Mouse (Mus musculus) limb, embryonic 14.5 days (tissue): ENCODE measurements at regions not wholly inside any gene's neighbourhood (a gene's known extent, or its start where the extent isn't known, plus 50 kb on each side); places are given as distances from the start of the nearest gene placed in this dataset.

Experiments used
- ATAC-seq: fragments of 200-750 bp; cut with Nextera tagmentation; 2 replicates; pipeline ENCODE4 v1.8.0; 2017; ENCODE audit warnings: low read depth, moderate number of reproducible peaks, moderate TSS enrichment; ENCODE audit not compliant: low FRiP score
- DNase-seq: peaks from one replicate; pipeline ENCODE4 v3.0.0-alpha.2; 2015; ENCODE audit warnings: low spot score
- H3K27ac ChIP-seq: fragments of 300-500 bp; sonication (generic); replicated peaks from 2 replicates; pipeline ENCODE4 v1.5.1; 2014; ENCODE audit warnings: low read depth, mild to moderate bottlenecking, low read length, moderate library complexity, mixed read lengths
- H3K27me3 ChIP-seq: fragments of 300-500 bp; sonication (generic); 2 replicates; pipeline ENCODE4 v1.6.1; 2014; ENCODE audit warnings: low read length, mixed read lengths; ENCODE audit not compliant: control insufficient read depth, insufficient read depth
- H3K36me3 ChIP-seq: fragments of 300-500 bp; sonication (generic); 2 replicates; pipeline ENCODE4 v1.6.1; 2014; ENCODE audit warnings: mild to moderate bottlenecking, low read length, moderate library complexity, mixed read lengths; ENCODE audit not compliant: control insufficient read depth, insufficient read depth
- H3K4me1 ChIP-seq: fragments of 300-500 bp; sonication (generic); 2 replicates; pipeline ENCODE4 v1.6.1; 2014; ENCODE audit warnings: antibody characterized with exemption, low read length, mixed read lengths; ENCODE audit not compliant: control insufficient read depth, insufficient read depth
- H3K4me2 ChIP-seq: fragments of 300-500 bp; sonication (generic); replicated peaks from 2 replicates; pipeline ENCODE4 v1.6.1; 2014; ENCODE audit warnings: low read depth, mild to moderate bottlenecking, low read length, moderate library complexity; ENCODE audit not compliant: severe bottlenecking
- H3K4me3 ChIP-seq: fragments of 300-500 bp; sonication (generic); replicated peaks from 2 replicates; pipeline ENCODE4 v1.5.1; 2014; ENCODE audit warnings: low read length
- H3K9ac ChIP-seq: fragments of 300-500 bp; sonication (generic); 2 replicates; pipeline ENCODE4 v1.6.1; 2014; ENCODE audit warnings: mild to moderate bottlenecking, low read depth, low read length, moderate library complexity; ENCODE audit not compliant: severe bottlenecking
- H3K9me3 ChIP-seq: fragments of 300-500 bp; sonication (generic); 2 replicates; pipeline ENCODE4 v1.6.1; 2016; ENCODE audit warnings: low read length; ENCODE audit not compliant: control insufficient read depth
- POLR2A ChIP-seq: fragments of 200-500 bp; IDR thresholded peaks from 2 replicates; pipeline ENCODE4 v1.8.0; 2012; ENCODE audit warnings: inconsistent platforms, mild to moderate bottlenecking, moderate library complexity, borderline replicate concordance; ENCODE audit not compliant: insufficient read depth, insufficient read length; ENCODE audit errors: extremely low read depth
- WGBS: fragments of 180-500 bp; shearing (Covaris S2); extraction: QIAGEN DNeasy Blood & Tissue Kit; methylation state at CpG from one replicate; pipeline ENCODE4 v1.1.7; 2014; 5-methylcytosine and 5-hydroxymethylcytosine counted together

- no peak overlapping the region for H3K4me2 ChIP-seq
- H3K9ac ChIP-seq = no peak overlapping the region
- WGBS = 70% methylated on average over 3 of the region's 3 CpGs
- ATAC-seq = no peak
- no peaks in the 10 kb centered on the region for H3K9me3 ChIP-seq
- no peak for DNase-seq
- no peaks in the 10 kb centered on the region for H3K27me3 ChIP-seq
- H3K4me1 ChIP-seq = no peaks in the 10 kb centered on the region
- H3K36me3 ChIP-seq = no peaks in the 10 kb centered on the region
- TF ChIP-seq POLR2A = no peak
- no peak overlapping the region for H3K27ac ChIP-seq
- no peak overlapping the region for H3K4me3 ChIP-seq
Measured at GRCm38 (mm10) chr3:52158788-52159260, 53.9 kb upstream of the Maml3 start.

GRCm38 (mm10) chr3:52161688-52162087 is 56.8 kb upstream of the Maml3 start:
- DNase-seq = no peak
- no peak for ATAC-seq

GRCm38 (mm10) chr3:52163990-52164389 is 59.1 kb upstream of the Maml3 start:
- H3K27me3 ChIP-seq = no peaks in the 10 kb centered on the region
- 54% methylated on average over 16 of the region's 16 CpGs for WGBS
- H3K9ac ChIP-seq = no peak overlapping the region
- ATAC-seq = peak; percentile 30; the same call in 1 of the 2 replicates
- H3K36me3 ChIP-seq = no peaks in the 10 kb centered on the region
- no peak for TF ChIP-seq POLR2A
- H3K4me2 ChIP-seq = no peak overlapping the region
- H3K4me3 ChIP-seq = no peak overlapping the region
- no peak overlapping the region for H3K27ac ChIP-seq
- DNase-seq = no peak
- no peaks in the 10 kb centered on the region for H3K4me1 ChIP-seq
- H3K9me3 ChIP-seq = no peaks in the 10 kb centered on the region

More at GRCm38 (mm10) chr3:52161688-52162087, 56.8 kb upstream of the Maml3 start:
- H3K9me3 ChIP-seq = no peaks in the 10 kb centered on the region
- no peak overlapping the region for H3K9ac ChIP-seq
- no peak overlapping the region for H3K4me3 ChIP-seq
- TF ChIP-seq POLR2A = no peak
- 52% methylated on average over 3 of the region's 3 CpGs for WGBS
- no peaks in the 10 kb centered on the region for H3K36me3 ChIP-seq
- no peaks in the 10 kb centered on the region for H3K4me1 ChIP-seq
- no peak overlapping the region for H3K4me2 ChIP-seq
- H3K27me3 ChIP-seq = no peaks in the 10 kb centered on the region
- H3K27ac ChIP-seq = no peak overlapping the region

- TF ChIP-seq POLR2A = no peak
- ATAC-seq (no peak), DNase-seq (no peak)
- Histone ChIP-seq H3K4me1 (0 out of 2 replicates have a peak, but pooled peaks cover 3% of the 10 kb centered on the region), H3K4me3 (no peak overlapping the region), H3K4me2 (no peak overlapping the region), H3K9ac (no peak overlapping the region), H3K36me3 (no peaks in the 10 kb centered on the region), H3K27me3 (no peaks in the 10 kb centered on the region; the same call in 1 of the 2 replicates), H3K9me3 (no peaks in the 10 kb centered on the region), H3K27ac (no peak overlapping the region)
- WGBS = 89% methylated on average over 7 of the region's 7 CpGs
Measured at GRCm38 (mm10) chr3:52167420-52167819, 62.5 kb upstream of the Maml3 start.

GRCm38 (mm10) chr3:52170847-52171246 is 66.0 kb upstream of the Maml3 start:
- 95% methylated on average over 7 of the region's 7 CpGs for WGBS

More at GRCm38 (mm10) chr3:52170847-52171246, 66.0 kb upstream of the Maml3 start:
- no peak overlapping the region for H3K9ac ChIP-seq
- H3K4me2 ChIP-seq = no peak overlapping the region
- H3K4me1 ChIP-seq = 0 out of 2 replicates have a peak, but pooled peaks cover 3% of the 10 kb centered on the region
- H3K36me3 ChIP-seq = no peaks in the 10 kb centered on the region
- H3K9me3 ChIP-seq = no peaks in the 10 kb centered on the region
- no peak for ATAC-seq
- TF ChIP-seq POLR2A = no peak
- H3K27me3 ChIP-seq = no peaks in the 10 kb centered on the region; the same call in 1 of the 2 replicates
- no peak overlapping the region for H3K27ac ChIP-seq
- no peak for DNase-seq
- H3K4me3 ChIP-seq = no peak overlapping the region
